Mouse (Mus musculus): ENCODE results near the gene Vmn1r79.
"Not testable (repeated sequence)": the region's sequence is repeated elsewhere in the genome, so short reads cannot be mapped to it uniquely, and the experiment has no call there.

The Vmn1r79 gene

DNA sequence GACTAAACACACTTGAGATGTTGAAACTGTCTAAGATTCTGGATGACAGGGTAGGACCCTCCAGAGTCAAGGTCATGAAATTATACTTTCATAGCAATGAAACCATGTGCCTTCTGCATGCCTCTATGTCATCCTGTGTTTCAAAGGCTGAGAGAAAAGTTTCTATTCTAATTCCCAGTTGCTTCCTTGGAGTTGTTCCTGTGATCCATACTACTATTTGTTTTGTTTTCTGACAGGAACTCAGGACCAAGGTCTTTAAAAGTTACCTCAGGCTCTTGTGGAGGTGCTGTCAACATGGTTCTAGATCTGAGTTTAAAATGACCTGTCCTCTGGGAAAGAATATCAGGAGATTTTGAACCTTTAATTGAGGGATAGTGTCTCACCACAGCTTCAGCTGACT, at the start of gene Vmn1r79:
Gene Vmn1r79 (plus strand): TSS at position 301 of the 400 bp plus-strand sequence.
- not testable (repeated sequence) for DNase-seq (ENCODE audit: low spot score in 2 of 2)

DNA sequence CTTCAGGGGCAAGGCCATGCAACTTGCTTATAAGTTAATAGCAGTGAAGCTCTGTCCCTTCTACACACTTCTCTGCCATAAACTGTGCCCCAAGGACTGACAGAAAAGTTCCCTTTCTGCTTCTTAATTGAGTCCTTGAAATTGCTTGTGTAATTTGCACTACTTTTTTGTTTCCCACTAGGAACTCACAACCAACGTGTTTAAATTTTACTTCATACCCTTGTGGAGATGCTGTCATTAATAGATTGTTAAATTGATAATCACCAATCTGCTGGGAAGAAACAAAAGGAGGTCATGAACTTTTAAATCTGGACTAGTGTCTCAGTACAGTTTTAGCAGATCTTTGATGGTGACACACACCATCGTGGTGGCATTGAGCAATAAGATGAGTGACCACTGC, 21.1 kb upstream of the Vmn1r79 start, which contains the start of gene Vmn1r78:
Gene Vmn1r78 (plus strand): TSS at position 301 of the 400 bp plus-strand sequence.
- no peak for DNase-seq (ENCODE audit: low spot score in 2 of 2)

DNA sequence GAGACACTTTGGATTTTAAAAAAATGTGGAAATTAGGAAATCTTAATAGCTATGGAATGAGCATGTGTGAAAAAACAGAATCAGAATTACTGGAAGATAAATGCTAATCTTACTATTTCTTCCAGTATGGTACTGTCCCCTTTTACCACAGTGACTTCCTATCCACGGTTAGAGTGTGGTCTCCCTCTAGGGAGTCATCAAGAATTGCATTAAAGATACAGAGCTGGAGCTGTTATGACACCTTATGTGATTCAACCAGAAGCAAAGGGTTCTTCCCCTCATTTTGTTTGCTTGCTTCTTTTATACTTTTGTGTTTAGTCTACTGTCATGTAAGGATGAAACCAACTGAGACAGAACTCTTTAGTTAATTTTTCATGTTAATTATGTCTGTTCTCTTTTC, 14.6 kb upstream of the Vmn1r79 start:
- not testable (repeated sequence) for DNase-seq (ENCODE audit: low spot score in 2 of 2)

DNA sequence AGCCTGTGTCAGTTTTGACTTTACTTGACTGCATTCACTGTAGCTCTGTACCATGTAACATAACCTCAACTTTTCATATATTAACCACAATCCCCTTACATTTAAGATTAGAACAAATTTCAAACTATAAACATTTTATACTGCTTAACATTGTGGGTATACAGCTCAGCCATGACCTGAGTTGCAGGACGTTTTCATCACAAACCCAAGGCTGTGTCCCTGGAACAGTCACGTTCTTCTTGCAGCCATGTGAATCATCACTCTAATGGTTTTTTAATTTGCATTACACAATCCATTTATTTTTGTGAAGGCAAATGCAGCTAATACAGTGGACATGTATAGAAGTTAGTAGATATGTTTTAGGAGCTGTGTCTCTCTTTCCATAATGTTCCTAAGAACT, 1.8 kb downstream of the Vmn1r79 start:
- DNase-seq (ENCODE audit: low spot score in 2 of 2) = not testable (repeated sequence)

DNA sequence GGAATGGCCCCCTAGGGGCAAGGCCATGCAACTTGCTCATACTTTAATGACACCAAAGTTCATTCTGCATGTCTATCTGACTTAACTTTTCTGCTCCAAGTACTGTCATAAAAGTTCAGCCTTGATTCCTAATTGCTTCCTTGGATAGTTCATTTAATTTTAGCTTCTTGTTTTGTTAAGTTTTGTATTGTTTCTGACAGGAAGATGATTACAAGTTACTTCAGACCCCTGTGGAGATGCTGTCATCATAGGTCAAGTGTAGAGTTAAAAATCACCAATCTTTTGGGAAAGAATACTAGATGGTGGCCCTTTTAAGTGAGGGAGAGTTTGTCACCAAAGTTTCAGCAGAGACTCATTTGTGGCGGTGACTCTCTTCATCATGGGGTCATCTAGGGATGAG, 17.9 kb downstream of the Vmn1r79 start, which contains the start of gene Vmn1r80:
Gene Vmn1r80 (plus strand): TSS at position 301 of the 400 bp plus-strand sequence.
- no peak for DNase-seq (ENCODE audit: low spot score in 2 of 2)

DNA sequence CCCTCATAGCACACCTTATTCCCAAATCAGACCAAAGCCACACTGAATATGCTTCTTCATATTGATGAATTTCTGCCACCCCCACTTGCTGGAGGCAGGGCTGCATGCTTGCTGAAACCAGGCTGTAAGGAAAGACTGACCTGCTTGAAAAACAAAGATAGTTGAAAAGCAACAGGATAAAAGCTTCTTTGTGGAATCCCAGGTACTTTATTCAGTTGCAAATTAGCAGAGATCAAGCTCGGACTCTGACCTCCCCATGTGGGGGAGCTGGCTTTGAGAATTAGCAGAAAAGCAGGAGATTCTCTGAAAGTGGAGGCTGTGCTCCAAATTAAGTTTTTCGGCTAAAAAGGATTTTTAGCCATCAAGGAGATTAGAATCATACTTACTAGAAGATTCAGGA, 33.1 kb downstream of the Vmn1r79 start:
- DNase-seq (ENCODE audit: low spot score in 2 of 2) = no peak

All from spleen, postnatal 4 days (tissue).